Mouse (Mus musculus): ENCODE results near the gene Zfp809. TPM values are rescaled to one million over a fixed set of nuclear protein-coding genes. Genes with fewer than 3 reads are reported as not detected.
A peak's percentile ranks its signal among the peaks of the same experiment; 100 is the strongest.

The Zfp809 gene
- polyA plus RNA-seq, 1 experiment from 2014 or later, result 19.1 TPM

- peak overlapping the region; percentile 18; the same call in 1 of the 2 replicates for H3K4me3 ChIP-seq
- H3K4me1 ChIP-seq (replicated peaks), result peaks cover 14% of the 10 kb centered on the region
- no peaks in the 10 kb centered on the region for H3K27me3 ChIP-seq (replicated peaks)
- H3K9me3 ChIP-seq (replicated peaks), result no peaks in the 10 kb centered on the region
- ATAC-seq (ENCODE audit: insufficient number of reproducible peaks, low FRiP score), result no peak
- WGBS, result 62% methylated on average over 15 of the region's 15 CpGs
- peaks cover 4% of the 10 kb centered on the region; the same call in 1 of the 2 replicates for H3K36me3 ChIP-seq
- no peak overlapping the region for H3K9ac ChIP-seq
- H3K27ac ChIP-seq (ENCODE audit: poor library complexity, severe bottlenecking), result peak overlapping the region; percentile 60
- H3K4me2 ChIP-seq, result peak overlapping the region; percentile 87
These were observed 1.3 kb downstream of the Zfp809 start for GRCm38 (mm10) chr9:22226846-22227245.

GRCm38 (mm10) chr9:22229386-22230026 is 4.0 kb downstream of the Zfp809 start:
- Histone ChIP-seq H3K9ac (no peak overlapping the region), H3K4me2 (no peak overlapping the region), H3K27ac (ENCODE audit: poor library complexity, severe bottlenecking) (no peak overlapping the region), H3K4me3 (no peak overlapping the region), H3K27me3 (replicated peaks) (no peaks in the 10 kb centered on the region), H3K36me3 (peaks cover 4% of the 10 kb centered on the region), H3K9me3 (replicated peaks) (no peaks in the 10 kb centered on the region), H3K4me1 (replicated peaks) (peaks cover 18% of the 10 kb centered on the region)
- WGBS, result 70% methylated on average over 7 of the region's 7 CpGs
- no peak for ATAC-seq (ENCODE audit: insufficient number of reproducible peaks, low FRiP score)

DNA sequence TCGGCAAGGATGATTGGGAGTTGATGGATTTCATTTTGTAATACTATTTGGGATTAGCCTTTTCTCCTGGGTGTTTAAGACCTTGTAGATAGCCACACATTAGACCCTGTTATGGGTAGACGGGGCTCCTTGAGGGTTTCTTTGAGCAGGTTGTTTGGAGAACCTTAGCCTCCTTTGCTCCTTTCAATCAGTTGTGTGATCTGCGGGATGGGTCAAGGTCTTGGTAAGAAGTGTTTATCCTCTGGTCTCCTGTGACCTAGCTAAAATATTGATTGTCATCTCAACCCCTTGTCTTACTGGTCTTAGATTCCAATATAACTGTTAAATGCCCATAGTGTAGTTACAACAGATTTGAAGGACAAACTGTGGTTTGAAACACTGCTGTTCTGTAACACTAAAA is 4.5 kb downstream of the Zfp809 start:
- no peak overlapping the region for H3K9ac ChIP-seq
- peaks cover 18% of the 10 kb centered on the region for H3K4me1 ChIP-seq (replicated peaks)
- WGBS, result 84% methylated on average over 3 of the region's 3 CpGs
- H3K4me2 ChIP-seq, result no peak overlapping the region
- 0 out of 2 replicates have a peak, but pooled peaks cover 3% of the 10 kb centered on the region for H3K9me3 ChIP-seq (replicated peaks)
- H3K27ac ChIP-seq (ENCODE audit: poor library complexity, severe bottlenecking), result no peak overlapping the region
- no peaks in the 10 kb centered on the region for H3K27me3 ChIP-seq (replicated peaks)
- H3K36me3 ChIP-seq, result peaks cover 8% of the 10 kb centered on the region
- no peak for ATAC-seq (ENCODE audit: insufficient number of reproducible peaks, low FRiP score)
- no peak overlapping the region for H3K4me3 ChIP-seq

DNA sequence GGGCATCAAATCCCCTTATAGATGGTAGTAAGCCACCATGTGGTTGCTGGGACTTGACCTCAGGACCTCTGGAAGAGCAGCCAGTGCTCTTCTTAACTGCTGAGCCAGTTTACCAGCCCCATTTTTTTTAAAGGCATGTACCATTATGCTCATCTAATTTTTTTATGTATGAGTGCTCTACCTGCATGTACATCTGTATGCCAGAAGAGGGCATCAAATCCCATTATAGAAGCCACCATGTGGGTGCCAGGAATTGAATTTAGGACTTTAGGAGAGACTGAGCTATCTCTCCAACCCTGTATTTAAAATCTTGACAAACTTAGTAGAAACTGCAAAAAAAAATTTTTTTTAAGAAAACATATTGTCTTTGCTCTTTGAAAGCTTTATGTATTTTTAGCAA is 5.0 kb downstream of the Zfp809 start:
- no peak overlapping the region for H3K4me3 ChIP-seq
- no peak overlapping the region for H3K27ac ChIP-seq (ENCODE audit: poor library complexity, severe bottlenecking)
- no peak for ATAC-seq (ENCODE audit: insufficient number of reproducible peaks, low FRiP score)
- H3K27me3 ChIP-seq (replicated peaks), result no peaks in the 10 kb centered on the region
- peaks cover 8% of the 10 kb centered on the region for H3K9me3 ChIP-seq (replicated peaks)
- no peak overlapping the region for H3K4me2 ChIP-seq
- H3K36me3 ChIP-seq, result peaks cover 13% of the 10 kb centered on the region
- H3K4me1 ChIP-seq (replicated peaks), result peaks cover 18% of the 10 kb centered on the region
- H3K9ac ChIP-seq, result no peak overlapping the region

DNA sequence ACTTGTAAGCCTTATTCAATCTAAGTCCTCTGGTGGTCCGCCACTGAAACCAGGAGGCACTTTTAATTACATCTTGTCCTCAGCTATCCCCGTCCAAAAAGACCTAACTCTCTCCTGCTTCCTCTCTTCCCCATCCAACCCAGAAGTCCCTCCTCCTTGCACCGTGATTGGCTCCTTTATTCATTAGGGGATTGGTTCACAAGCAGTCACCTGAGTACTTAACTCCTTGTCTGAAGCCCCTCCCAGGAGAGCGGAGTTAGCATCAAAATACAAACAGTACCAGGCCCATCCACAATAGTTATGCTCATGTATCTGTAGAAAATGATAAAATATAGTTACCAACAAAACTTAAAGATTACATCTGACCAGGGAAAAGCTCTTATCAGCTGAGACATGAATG is 14.5 kb downstream of the Zfp809 start:
- Histone ChIP-seq H3K4me3 (no peak overlapping the region), H3K4me2 (no peak overlapping the region), H3K9me3 (replicated peaks) (peaks cover 24% of the 10 kb centered on the region), H3K27ac (ENCODE audit: poor library complexity, severe bottlenecking) (no peak overlapping the region), H3K9ac (no peak overlapping the region), H3K27me3 (replicated peaks) (no peaks in the 10 kb centered on the region), H3K36me3 (peaks cover 89% of the 10 kb centered on the region), H3K4me1 (replicated peaks) (no peaks in the 10 kb centered on the region)
- no peak for ATAC-seq (ENCODE audit: insufficient number of reproducible peaks, low FRiP score)
- WGBS, result 94% methylated on average over 4 of the region's 4 CpGs

DNA sequence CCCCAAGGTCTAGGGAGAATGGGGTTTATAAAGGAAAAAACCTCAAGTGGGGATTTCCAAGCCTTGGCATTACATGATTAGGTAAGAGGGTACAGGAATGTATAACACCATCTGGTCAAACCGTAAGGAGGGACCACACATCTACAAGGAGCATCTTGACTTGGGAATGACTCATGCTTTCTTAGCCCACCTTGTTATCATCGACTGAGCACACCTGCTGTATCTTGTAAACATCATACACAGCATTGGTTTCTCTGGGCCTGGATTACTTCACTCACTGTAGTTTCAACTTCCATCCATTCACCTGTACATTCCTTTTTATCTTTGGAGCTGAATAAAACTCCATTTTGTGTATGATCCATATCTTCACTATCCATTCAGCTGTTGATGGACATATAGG is 18.7 kb downstream of the Zfp809 start:
- Histone ChIP-seq H3K4me1 (replicated peaks) (no peaks in the 10 kb centered on the region), H3K9ac (no peak overlapping the region), H3K36me3 (peaks cover 93% of the 10 kb centered on the region), H3K27me3 (replicated peaks) (no peaks in the 10 kb centered on the region), H3K4me2 (no peak overlapping the region), H3K27ac (ENCODE audit: poor library complexity, severe bottlenecking) (no peak overlapping the region), H3K4me3 (no peak overlapping the region), H3K9me3 (replicated peaks) (peaks cover 34% of the 10 kb centered on the region)
- no peak for ATAC-seq (ENCODE audit: insufficient number of reproducible peaks, low FRiP score)
- 91% methylated on average over 2 of the region's 2 CpGs for WGBS

DNA sequence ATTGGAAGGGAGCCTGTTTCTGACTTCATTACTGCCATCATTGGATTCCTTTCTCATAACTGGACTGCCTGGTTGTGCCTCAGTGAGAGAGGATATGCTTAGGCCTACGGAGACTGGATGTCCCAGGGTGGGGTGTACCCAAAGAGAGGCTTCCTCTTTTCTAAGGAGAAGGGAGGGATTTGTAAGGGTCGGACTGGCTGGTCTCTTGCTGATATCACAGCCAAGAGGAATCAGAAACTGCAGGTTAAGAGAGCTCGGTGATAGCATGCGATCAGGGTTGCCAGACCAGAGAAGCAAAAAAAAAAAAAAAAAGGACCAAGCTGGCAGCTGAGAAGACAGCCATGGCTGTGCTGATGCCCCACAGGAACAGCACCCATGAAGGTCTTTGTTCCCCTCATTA is 31.1 kb downstream of the Zfp809 start:
- H3K36me3 ChIP-seq, result peaks cover 46% of the 10 kb centered on the region
- H3K4me3 ChIP-seq, result no peak overlapping the region
- peaks cover 18% of the 10 kb centered on the region for H3K9me3 ChIP-seq (replicated peaks)
- no peak overlapping the region for H3K27ac ChIP-seq (ENCODE audit: poor library complexity, severe bottlenecking)
- no peak overlapping the region for H3K4me2 ChIP-seq
- ATAC-seq (ENCODE audit: insufficient number of reproducible peaks, low FRiP score), result no peak
- 0 out of 2 replicates have a peak, but pooled peaks cover 8% of the 10 kb centered on the region for H3K4me1 ChIP-seq (replicated peaks)
- H3K27me3 ChIP-seq (replicated peaks), result no peaks in the 10 kb centered on the region
- no peak overlapping the region for H3K9ac ChIP-seq
- 89% methylated on average over 4 of the region's 4 CpGs for WGBS

GRCm38 (mm10) chr9:22258784-22259183 is 33.3 kb downstream of the Zfp809 start:
- Histone ChIP-seq H3K36me3 (peaks cover 28% of the 10 kb centered on the region), H3K27ac (ENCODE audit: poor library complexity, severe bottlenecking) (no peak overlapping the region), H3K4me1 (replicated peaks) (peaks cover 8% of the 10 kb centered on the region; the same call in 1 of the 2 replicates), H3K4me3 (peak overlapping the region; percentile 79), H3K9ac (peak overlapping the region; percentile 87; the same call in 1 of the 2 replicates), H3K9me3 (replicated peaks) (peaks cover 11% of the 10 kb centered on the region; the same call in 1 of the 2 replicates), H3K4me2 (peak overlapping the region; percentile 85), H3K27me3 (replicated peaks) (no peaks in the 10 kb centered on the region)
- 79% methylated on average over 8 of the region's 8 CpGs for WGBS
- no peak for ATAC-seq (ENCODE audit: insufficient number of reproducible peaks, low FRiP score)

DNA sequence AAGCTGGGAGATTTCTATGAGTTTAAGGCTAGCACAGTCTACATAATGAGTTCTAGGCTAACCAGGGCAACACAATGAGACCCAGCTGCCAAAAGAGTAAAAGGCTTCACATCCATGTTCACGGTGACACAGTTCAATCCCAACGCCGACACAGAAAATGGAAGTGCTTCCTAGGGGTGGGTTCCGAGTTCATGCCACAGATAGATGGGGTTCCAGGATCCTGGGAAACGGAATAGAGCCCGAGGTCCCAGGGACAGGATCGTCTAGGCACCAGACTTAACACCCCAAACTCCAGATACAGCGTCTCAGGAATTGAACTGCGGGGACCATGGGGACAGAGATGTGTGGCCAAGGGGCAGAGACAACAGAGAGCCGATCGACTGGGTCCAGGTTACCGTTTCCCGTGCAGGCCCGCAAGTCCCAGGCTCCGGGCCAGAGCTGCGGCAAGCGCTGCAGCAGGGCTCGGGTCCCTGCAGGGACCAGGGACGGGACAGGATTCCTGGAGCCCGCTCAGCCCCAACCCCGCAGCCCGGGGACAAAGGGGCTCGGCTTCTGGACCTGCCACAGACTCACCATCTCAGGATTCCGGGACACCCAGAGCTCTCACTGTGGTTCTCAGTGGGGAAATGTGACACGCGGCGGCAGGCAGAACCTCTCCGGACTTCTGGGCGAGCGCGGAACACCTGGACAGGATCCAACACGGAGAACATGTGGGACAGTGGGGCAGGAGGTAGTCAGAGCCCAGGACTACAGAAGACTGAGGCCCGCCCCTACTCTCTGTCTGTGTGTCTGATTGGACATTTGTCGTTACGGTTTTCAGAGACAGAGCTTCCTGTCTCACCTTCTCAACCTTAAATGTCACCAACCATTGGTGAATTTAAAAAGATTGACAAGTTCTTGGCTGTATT is 33.9 kb downstream of the Zfp809 start, which contains the start of gene Zfp599:
Gene Zfp599, minus strand, starts transcription at position 712 of the 908 bp plus-strand sequence.
- peak within 1 kb of the TSS; percentile 53 for H3K27ac ChIP-seq (ENCODE audit: poor library complexity, severe bottlenecking)
- no peaks in the 10 kb centered on the region for H3K27me3 ChIP-seq (replicated peaks)
- peaks cover 23% of the 10 kb centered on the region for H3K36me3 ChIP-seq
- H3K9me3 ChIP-seq (replicated peaks), result peaks cover 7% of the 10 kb centered on the region; the same call in 1 of the 2 replicates
- WGBS, result 1% methylated on average over 35 of the region's 35 CpGs
- peak within 1 kb of the TSS; percentile 85 for H3K4me2 ChIP-seq
- peak; percentile 94 for ATAC-seq (ENCODE audit: insufficient number of reproducible peaks, low FRiP score)
- peak within 1 kb of the TSS; percentile 87 for H3K9ac ChIP-seq
- H3K4me1 ChIP-seq (replicated peaks), result peaks cover 8% of the 10 kb centered on the region; the same call in 1 of the 2 replicates
- peak within 1 kb of the TSS; percentile 79 for H3K4me3 ChIP-seq

GRCm38 (mm10) chr9:22260092-22260422 is 34.5 kb downstream of the Zfp809 start:
- H3K4me2 ChIP-seq, result peak overlapping the region; percentile 85
- H3K36me3 ChIP-seq, result peaks cover 22% of the 10 kb centered on the region
- no peak overlapping the region for H3K27ac ChIP-seq (ENCODE audit: poor library complexity, severe bottlenecking)
- H3K27me3 ChIP-seq (replicated peaks), result no peaks in the 10 kb centered on the region
- H3K9ac ChIP-seq, result no peak overlapping the region
- peaks cover 8% of the 10 kb centered on the region; the same call in 1 of the 2 replicates for H3K4me1 ChIP-seq (replicated peaks)
- peak overlapping the region; percentile 79 for H3K4me3 ChIP-seq
- peaks cover 7% of the 10 kb centered on the region; the same call in 1 of the 2 replicates for H3K9me3 ChIP-seq (replicated peaks)
- no peak for ATAC-seq (ENCODE audit: insufficient number of reproducible peaks, low FRiP score)
- 28% methylated on average over 3 of the region's 3 CpGs for WGBS

GRCm38 (mm10) chr9:22261594-22261993 is 36.1 kb downstream of the Zfp809 start:
- Histone ChIP-seq H3K4me1 (replicated peaks) (peaks cover 8% of the 10 kb centered on the region; the same call in 1 of the 2 replicates), H3K27me3 (replicated peaks) (no peaks in the 10 kb centered on the region)

More at GRCm38 (mm10) chr9:22261594-22261993, 36.1 kb downstream of the Zfp809 start:
- Histone ChIP-seq H3K36me3 (peaks cover 7% of the 10 kb centered on the region; the same call in 1 of the 2 replicates), H3K9me3 (replicated peaks) (peaks cover 10% of the 10 kb centered on the region), H3K27ac (ENCODE audit: poor library complexity, severe bottlenecking) (no peak overlapping the region), H3K4me2 (no peak overlapping the region), H3K4me3 (no peak overlapping the region), H3K9ac (no peak overlapping the region)
- no peak for ATAC-seq (ENCODE audit: insufficient number of reproducible peaks, low FRiP score)
- WGBS, result 64% methylated on average over 1 of the region's 1 CpGs
